Mouse (Mus musculus): ENCODE data around the gene Miga2. TPM values are rescaled to one million over a fixed set of nuclear protein-coding genes. Genes with fewer than 3 reads are reported as not detected.
A peak's percentile ranks its signal among the peaks of the same experiment; 100 is the strongest.
"Not testable (repeated sequence)": the region's sequence is repeated elsewhere in the genome, so short reads cannot be mapped to it uniquely, and the experiment has no call there.

Gene Miga2
- total RNA-seq, 2 experiments from 2014 or later: 15.5 to 19.6 TPM

GRCm38 (mm10) chr2:30416649-30416965 is 52.6 kb downstream of the Miga2 start:
- DNase-seq: no peak

GRCm38 (mm10) chr2:30417154-30417553 is 53.1 kb downstream of the Miga2 start:
- DNase-seq; intact Hi-C loops (cut with DNase I): not testable (repeated sequence)

More at GRCm38 (mm10) chr2:30416649-30416965, 52.6 kb downstream of the Miga2 start:
- intact Hi-C loops (cut with DNase I): no loop called here

GRCm38 (mm10) chr2:30417595-30418165 is 53.6 kb downstream of the Miga2 start:
- no peak for DNase-seq
- intact Hi-C loops (cut with DNase I): no loop called here

DNA sequence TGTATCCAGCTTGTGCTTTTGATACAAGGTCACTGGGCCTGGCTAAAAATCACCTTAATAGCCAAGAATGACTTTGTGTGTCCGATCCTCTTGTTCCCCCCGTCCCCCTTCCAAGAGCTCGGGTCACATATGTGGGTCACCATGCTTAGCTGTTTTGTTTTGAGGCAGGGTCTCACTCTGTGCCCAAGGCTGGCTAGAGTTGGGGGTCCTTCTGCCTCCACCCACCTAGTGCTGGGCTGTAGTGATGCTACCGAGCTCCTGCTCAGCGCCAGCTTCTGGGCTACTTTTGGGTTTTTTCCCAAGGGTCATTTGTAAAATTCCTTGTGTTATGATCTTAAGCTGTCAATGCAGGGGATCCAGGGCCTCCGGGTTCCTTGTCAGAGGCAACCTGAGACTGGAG is 54.2 kb downstream of the Miga2 start:
- intact Hi-C loops (cut with DNase I): no loop called here
- no peak for DNase-seq

DNA sequence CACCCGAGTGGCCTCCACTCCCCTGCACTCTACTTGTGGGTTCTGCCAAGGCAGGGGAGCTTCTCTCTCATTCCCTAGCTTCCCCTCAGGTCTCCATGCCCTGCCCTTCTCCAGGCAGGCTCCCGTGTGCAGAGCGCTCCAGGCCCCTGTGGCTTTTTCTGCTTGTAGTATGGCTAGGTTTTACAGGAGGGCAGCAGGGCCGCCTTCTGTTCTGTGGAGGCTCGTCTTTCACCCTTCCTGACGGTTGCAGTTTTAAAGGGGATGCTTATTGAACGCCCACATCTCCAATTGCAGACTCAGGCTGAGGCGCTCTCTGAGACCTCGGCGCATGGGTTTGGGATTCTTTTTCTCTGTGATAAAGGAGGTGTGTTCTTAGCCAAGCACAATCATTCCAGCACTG is 55.1 kb downstream of the Miga2 start:
- intact Hi-C loops (cut with DNase I): no loop called here
- DNase-seq: no peak

DNA sequence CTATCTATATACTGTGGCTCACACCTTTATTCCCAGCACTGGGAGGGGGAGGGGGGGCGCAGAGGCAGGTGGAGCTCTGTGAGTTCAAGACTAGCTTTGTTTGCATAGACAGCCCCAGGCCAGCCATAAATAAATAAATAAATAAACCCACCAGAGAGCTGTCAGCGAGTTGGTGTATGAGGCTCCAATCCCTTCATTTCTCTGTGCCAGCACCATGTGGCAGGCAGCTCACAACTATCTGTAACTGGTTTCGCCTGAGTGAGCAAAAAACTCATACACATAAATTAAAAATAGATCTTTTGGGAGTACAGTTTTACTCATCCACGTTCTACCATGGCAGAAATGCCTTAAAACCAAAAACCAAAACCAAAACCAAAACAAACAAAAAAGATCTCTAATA is 57.4 kb downstream of the Miga2 start:
- intact Hi-C loops (cut with DNase I): no loop called here

DNA sequence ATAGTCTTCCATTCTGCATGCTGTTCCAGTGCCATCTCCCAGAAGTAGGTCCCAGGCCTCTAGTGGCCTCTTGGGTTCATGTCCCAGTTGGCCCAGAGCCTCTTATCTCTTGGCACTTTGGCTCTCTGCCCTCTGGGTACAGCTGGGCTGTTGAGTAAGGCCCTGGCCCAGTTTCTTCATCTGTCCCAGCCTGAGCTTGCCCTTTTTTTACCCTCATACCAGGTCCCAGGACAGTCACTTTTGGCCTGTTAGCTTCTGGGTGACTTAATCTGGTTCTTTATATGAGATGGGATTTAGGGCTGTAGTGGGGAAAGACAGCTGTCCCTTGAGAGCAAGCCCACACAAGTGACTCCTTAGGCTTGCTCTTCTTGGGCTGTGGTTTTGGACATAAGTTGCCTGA is 65.1 kb downstream of the Miga2 start:
- intact Hi-C loops (cut with DNase I): no loop called here
- peak in 1 of 2 experiments; percentile 53 for DNase-seq

More for the DNA sequence above, 57.4 kb downstream of the Miga2 start:
- no peak for DNase-seq

Small RNA genes within 50 kb of the gene (microRNA-seq; reads per million reads assigned to microRNA genes)
- gene Gm47292: 0 reads per million in 2 experiments

Other genes with a start within 250 kb of the Miga2 start
- 10 to 100 TPM; 19.9 to 21.7 TPM for gene Zer1, start 239.6 kb upstream of the Miga2 start, total RNA-seq (2021)
- gene Tbc1d13, start 230.5 kb upstream of the Miga2 start, total RNA-seq (2021): 10 to 100 TPM; 11.4 to 12.2 TPM
- 10 to 100 TPM; 51.4 to 54.6 TPM for gene Endog, start 192.7 kb upstream of the Miga2 start, total RNA-seq (2021)
- gene Spout1, start 185.8 kb upstream of the Miga2 start, total RNA-seq (2021): 1 to 10 TPM; 4.5 to 4.8 TPM
- gene Kyat1, start 158.4 kb upstream of the Miga2 start, total RNA-seq (2021): 10 to 100 TPM; 26.8 to 29.5 TPM
- 10 to 100 TPM; 18.5 to 19.8 TPM for gene Lrrc8a, start 126.5 kb upstream of the Miga2 start, total RNA-seq (2021)
- gene Gm28035, start 123.7 kb upstream of the Miga2 start, total RNA-seq (2021): 1 to 10 TPM in 1 of 2 experiments, under 1 TPM in 1; 0.99 to 2.0 TPM
- gene Phyhd1, start 98.0 kb upstream of the Miga2 start, total RNA-seq (2021): 10 to 100 TPM; 18.6 to 20.1 TPM
- not detected for gene Gm28038, start 83.2 kb upstream of the Miga2 start, total RNA-seq (2021)
- 10 to 100 TPM; 20.9 to 21.2 TPM for gene Dolk, start 77.9 kb upstream of the Miga2 start, total RNA-seq (2021)
- gene Nup188, start 77.8 kb upstream of the Miga2 start, total RNA-seq (2021): 1 to 10 TPM; 6.9 to 9.1 TPM
- 10 to 100 TPM; 16.3 to 17.6 TPM for gene Sh3glb2, start 4.9 kb upstream of the Miga2 start, total RNA-seq (2021)
- gene Dolpp1, start 28.0 kb downstream of the Miga2 start, total RNA-seq (2021): 1 to 10 TPM; 5.5 to 6.7 TPM
- gene Crat, start 51.6 kb downstream of the Miga2 start, total RNA-seq (2021): 100 to 1,000 TPM; 356 to 381 TPM
- 10 to 100 TPM; 55.1 to 58.9 TPM for gene Ptpa, start 51.8 kb downstream of the Miga2 start, total RNA-seq (2021)
- gene Ier5l, start 110.0 kb downstream of the Miga2 start, total RNA-seq (2021): 1 to 10 TPM; 1.7 TPM
- gene Cstad, start 230.8 kb downstream of the Miga2 start, total RNA-seq (2021): 1 to 10 TPM; 2.5 to 3.4 TPM